Mouse (Mus musculus): ENCODE results near the gene Gtsf1l. TPM values are rescaled to one million over a fixed set of nuclear protein-coding genes. Genes with fewer than 3 reads are reported as not detected.

The Gtsf1l gene
- total RNA-seq (2022) = not detected

- no peak for DNase-seq (ENCODE audit: low spot score in 2 of 2)
These were observed at the start of gene Gtsf1l for GRCm38 (mm10) chr2:163087728-163088127. Gene Gtsf1l (minus strand): TSS chr2:163087855.

- no peak for DNase-seq (ENCODE audit: low spot score in 2 of 2)
These were observed 49.3 kb upstream of the Gtsf1l start for GRCm38 (mm10) chr2:163136996-163137395.

- DNase-seq (ENCODE audit: low spot score in 2 of 2) = no peak
These were observed 48.3 kb upstream of the Gtsf1l start for GRCm38 (mm10) chr2:163135931-163136330.

- no peak for DNase-seq (ENCODE audit: low spot score in 2 of 2)
These were observed 44.7 kb upstream of the Gtsf1l start for GRCm38 (mm10) chr2:163132314-163132713.

GRCm38 (mm10) chr2:163130837-163131236 lies 43.2 kb upstream of the Gtsf1l start:
- DNase-seq (ENCODE audit: low spot score in 2 of 2) = no peak

DNA sequence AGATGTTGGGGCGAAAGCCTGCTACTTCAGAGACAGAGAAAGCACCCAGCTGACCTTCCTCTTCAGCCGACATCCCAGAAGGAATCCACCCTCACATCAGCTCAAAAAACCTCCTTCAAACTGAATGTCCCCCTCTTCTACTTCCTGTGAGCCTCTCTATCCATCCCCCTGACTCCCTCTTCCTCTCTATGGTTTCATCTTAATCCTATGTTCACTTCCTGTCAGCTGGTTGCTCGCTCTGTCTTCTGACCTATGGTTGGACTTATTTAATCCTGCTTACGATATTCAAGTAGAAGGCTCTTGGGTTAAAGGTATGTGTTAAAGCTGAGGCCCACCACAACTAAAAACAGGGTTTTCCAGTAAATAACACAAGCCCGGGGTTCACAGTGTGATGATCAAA lies 35.8 kb upstream of the Gtsf1l start:
- DNase-seq (ENCODE audit: low spot score in 2 of 2) = no peak

GRCm38 (mm10) chr2:163122319-163122718 lies 34.7 kb upstream of the Gtsf1l start:
- DNase-seq (ENCODE audit: low spot score in 2 of 2) = no peak

- no peak for DNase-seq (ENCODE audit: low spot score in 2 of 2)
These were observed 33.7 kb upstream of the Gtsf1l start for GRCm38 (mm10) chr2:163121353-163121660.

DNA sequence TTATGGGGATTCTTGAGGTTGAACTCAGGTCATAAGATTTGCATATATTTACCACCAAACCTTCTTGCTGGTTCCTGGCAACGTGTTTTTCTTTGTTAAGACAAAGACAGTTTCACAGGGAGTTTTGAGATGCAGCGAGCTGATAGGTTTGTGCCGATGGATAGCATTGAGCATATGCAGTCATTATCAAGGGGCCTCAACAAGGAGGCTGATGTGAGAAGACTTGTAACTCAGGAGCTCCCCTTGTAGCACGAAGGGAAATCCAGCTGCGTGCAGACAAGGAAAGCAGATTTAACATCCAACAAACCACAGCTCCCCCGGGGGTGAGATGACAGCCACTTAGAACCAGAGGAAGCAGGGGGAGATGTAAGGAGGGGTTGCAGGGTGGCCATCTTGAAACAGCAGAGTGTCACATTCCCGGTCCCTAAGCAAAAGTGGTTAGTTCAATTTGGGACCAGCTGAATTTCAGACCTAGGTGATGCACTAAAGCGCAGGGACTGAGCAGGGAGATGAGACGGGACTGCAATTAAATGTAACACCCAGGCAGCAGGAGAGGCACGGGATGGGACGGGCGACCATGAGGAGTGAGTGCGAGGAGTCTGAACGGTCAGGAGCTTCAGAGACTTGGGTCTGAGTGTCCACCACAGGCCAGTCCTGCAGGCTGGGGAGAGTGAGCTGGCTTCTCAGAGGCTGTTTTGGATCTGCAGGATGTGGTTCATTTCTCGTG lies 33.1 kb upstream of the Gtsf1l start:
- DNase-seq (ENCODE audit: low spot score in 2 of 2) = no peak

- DNase-seq (ENCODE audit: low spot score in 2 of 2) = no peak
These were observed 24.0 kb upstream of the Gtsf1l start for GRCm38 (mm10) chr2:163111413-163112201.

DNA sequence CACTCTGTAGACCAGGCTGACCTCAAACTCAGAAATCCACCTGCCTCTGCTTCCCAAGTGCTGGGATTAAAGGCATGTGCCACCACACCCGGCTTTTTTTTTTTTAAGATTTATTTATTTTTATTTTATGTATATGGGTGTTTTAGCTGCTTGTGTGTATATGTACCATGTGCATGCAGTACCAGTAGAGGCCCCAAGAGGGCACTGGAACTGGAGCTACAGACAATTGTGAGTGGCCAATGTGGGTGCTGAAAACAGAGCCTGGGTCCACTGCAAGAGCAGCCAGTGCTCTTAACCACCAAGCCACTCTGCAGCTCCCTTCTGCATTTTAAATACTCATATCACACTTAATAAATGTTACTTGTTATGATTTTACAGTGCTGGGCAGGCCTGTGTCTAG lies 23.1 kb upstream of the Gtsf1l start:
- DNase-seq (ENCODE audit: low spot score in 2 of 2) = no peak

- no peak for DNase-seq (ENCODE audit: low spot score in 2 of 2)
These were observed 20.7 kb upstream of the Gtsf1l start for GRCm38 (mm10) chr2:163108385-163108784.

GRCm38 (mm10) chr2:163104086-163104770 lies 16.6 kb upstream of the Gtsf1l start:
- no peak for DNase-seq (ENCODE audit: low spot score in 2 of 2)

- DNase-seq (ENCODE audit: low spot score in 2 of 2) = no peak
These were observed 15.4 kb upstream of the Gtsf1l start for GRCm38 (mm10) chr2:163102900-163103653.

GRCm38 (mm10) chr2:163102216-163102615 lies 14.6 kb upstream of the Gtsf1l start:
- DNase-seq (ENCODE audit: low spot score in 2 of 2) = no peak

GRCm38 (mm10) chr2:163101646-163102203 lies 14.1 kb upstream of the Gtsf1l start:
- peak in 1 of 2 experiments; percentile 67 for DNase-seq (ENCODE audit: low spot score in 2 of 2)

DNA sequence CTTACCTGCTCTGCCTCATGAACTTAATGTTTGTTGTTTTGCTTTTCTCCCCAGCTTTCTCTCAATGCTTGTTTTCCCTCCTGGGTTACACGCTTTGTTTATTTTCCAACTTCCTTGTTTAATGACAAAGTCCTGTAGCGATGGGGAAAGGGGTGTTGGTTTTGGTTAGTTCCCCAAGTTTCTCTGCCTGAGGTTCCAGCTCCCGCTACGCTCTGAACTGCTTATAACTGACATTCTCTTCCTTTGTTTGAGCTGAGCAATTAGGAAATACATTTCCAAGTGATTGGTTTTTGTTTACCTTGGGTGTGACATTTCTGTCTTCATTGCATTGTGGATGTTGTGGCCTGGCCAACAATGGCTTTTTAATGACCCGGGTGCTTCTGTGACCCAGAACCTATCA lies 12.9 kb upstream of the Gtsf1l start:
- DNase-seq (ENCODE audit: low spot score in 2 of 2) = no peak

GRCm38 (mm10) chr2:163099919-163100318 lies 12.3 kb upstream of the Gtsf1l start:
- DNase-seq (ENCODE audit: low spot score in 2 of 2) = no peak

GRCm38 (mm10) chr2:163095784-163096183 lies 8.1 kb upstream of the Gtsf1l start:
- DNase-seq (ENCODE audit: low spot score in 2 of 2) = no peak

- DNase-seq (ENCODE audit: low spot score in 2 of 2) = no peak
These were observed 7.3 kb upstream of the Gtsf1l start for GRCm38 (mm10) chr2:163094909-163095308.

DNA sequence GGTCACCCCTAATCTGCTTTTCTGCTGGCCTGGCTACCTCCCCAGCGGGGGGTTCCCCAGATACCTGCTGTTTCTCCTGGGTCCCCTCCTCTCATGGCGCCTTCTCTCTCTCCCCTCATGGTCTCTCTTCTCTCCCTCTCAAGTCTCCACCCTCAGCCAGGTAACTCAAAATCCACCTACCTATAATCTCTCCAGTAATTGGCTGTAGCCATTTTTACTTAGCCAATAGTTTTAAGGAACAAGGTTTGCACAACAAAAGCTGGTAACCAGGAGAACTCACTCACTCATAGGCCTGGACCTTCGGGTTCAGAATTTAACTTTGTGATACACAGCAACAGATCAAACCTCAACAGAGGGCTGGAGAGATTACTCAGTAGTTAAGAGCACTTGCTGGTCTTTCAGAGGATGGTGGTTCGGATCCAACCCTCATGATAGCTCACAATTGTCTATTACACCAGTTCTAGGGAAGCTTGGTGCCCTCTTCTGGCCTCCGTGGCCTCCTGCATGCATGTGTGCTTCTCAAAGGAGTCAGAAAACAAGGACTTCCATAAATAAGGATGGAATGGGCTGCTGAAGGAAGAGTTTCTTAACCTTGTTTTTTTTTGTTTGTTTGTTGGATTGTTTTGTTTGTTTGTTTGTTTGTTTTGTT lies 1.9 kb upstream of the Gtsf1l start:
- no peak for DNase-seq (ENCODE audit: low spot score in 2 of 2)

All from layer of hippocampus, adult 8-10 months (tissue).